Mouse (Mus musculus) intestine, embryonic 14.5 days (tissue): Measurements from ENCODE around the gene Slc38a6. TPM values are rescaled to one million over a fixed set of nuclear protein-coding genes. Genes with fewer than 3 reads are reported as not detected.

Source experiments
- ATAC-seq: fragments of 200-750 bp; cut with Nextera tagmentation; replicated peaks from 2 replicates; pipeline ENCODE4 v1.8.0; 2017; ENCODE audit warnings: low read depth, moderate number of reproducible peaks, moderate TSS enrichment, moderate library complexity; ENCODE audit not compliant: low FRiP score, low TSS enrichment
- DNase-seq: peaks from one replicate; pipeline ENCODE4 v3.0.0-alpha.2; 2018; ENCODE audit warnings: low spot score
- H3K27ac ChIP-seq: fragments of 300-500 bp; sonication (generic); 2 replicates; pipeline ENCODE4 v1.5.1; 2014; ENCODE audit warnings: low read depth, mild to moderate bottlenecking, control low read depth
- H3K27me3 ChIP-seq: fragments of 300-500 bp; sonication (generic); replicated peaks from 2 replicates; pipeline ENCODE4 v1.6.1; 2014; ENCODE audit warnings: low read length, control low read depth; ENCODE audit not compliant: control insufficient read depth, insufficient read depth
- H3K36me3 ChIP-seq: fragments of 300-500 bp; sonication (generic); 2 replicates; pipeline ENCODE4 v1.6.1; 2014; ENCODE audit warnings: low read length, control low read depth; ENCODE audit not compliant: control insufficient read depth, insufficient read depth
- H3K4me1 ChIP-seq: fragments of 300-500 bp; sonication (generic); replicated peaks from 2 replicates; pipeline ENCODE4 v1.6.1; 2014; ENCODE audit warnings: low read length, control low read depth, mixed read lengths; ENCODE audit not compliant: control insufficient read depth, insufficient read depth
- H3K4me2 ChIP-seq: fragments of 300-500 bp; sonication (generic); 2 replicates; pipeline ENCODE4 v1.6.1; 2014; ENCODE audit warnings: low read length
- H3K4me3 ChIP-seq: fragments of 300-500 bp; sonication (generic); 2 replicates; pipeline ENCODE4 v1.5.1; 2014; ENCODE audit warnings: low read depth, low read length, control low read depth, mixed read lengths
- H3K9ac ChIP-seq: fragments of 300-500 bp; sonication (generic); 2 replicates; pipeline ENCODE4 v1.6.1; 2014; ENCODE audit warnings: mild to moderate bottlenecking, low read length
- H3K9me3 ChIP-seq: fragments of 300-500 bp; sonication (generic); 2 replicates; pipeline ENCODE4 v1.6.1; 2016; ENCODE audit warnings: low read length, control low read depth; ENCODE audit not compliant: control insufficient read depth
- WGBS: fragments of 180-500 bp; shearing (Covaris S2); extraction: QIAGEN DNeasy Blood & Tissue Kit; methylation state at CpG from one replicate; pipeline ENCODE4 v1.1.7; 2014; 5-methylcytosine and 5-hydroxymethylcytosine counted together
- polyA plus RNA-seq: library from polyadenylated mRNA; unstranded; fragments of >200 nt; fragmentation: Nextera tagmentation; extraction: Ambion mirVana; gene quantifications from 2 replicates; pipeline ENCODE4 v1.2.1, GENCODE M21; 2014

Slc38a6 gene
- polyA plus RNA-seq, 1 experiment from 2014 or later = 9.6 TPM

DNA sequence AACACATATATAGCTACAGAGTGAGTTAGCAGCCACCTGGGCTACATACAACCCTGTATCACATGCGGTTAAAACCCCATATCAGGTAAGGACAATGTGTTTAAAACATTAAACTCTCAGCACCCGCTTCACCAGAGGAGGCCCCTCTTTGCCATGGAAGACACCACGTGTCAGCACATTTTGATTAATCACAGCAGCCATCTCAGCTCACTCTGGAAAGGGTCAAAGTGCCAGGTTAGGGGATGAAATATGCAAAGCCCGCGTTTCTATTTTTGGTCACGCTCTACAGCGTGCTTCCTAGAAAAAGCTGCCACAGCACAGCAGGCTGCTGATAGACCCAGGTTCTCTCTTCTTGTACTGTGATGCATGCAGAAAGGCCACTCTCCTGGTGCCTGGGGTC lies 94.9 kb downstream of the Slc38a6 start:
- Histone ChIP-seq H3K4me3 (no peak overlapping the region), H3K9ac (no peak overlapping the region), H3K27me3 (no peaks in the 10 kb centered on the region), H3K27ac (no peak overlapping the region), H3K4me2 (no peak overlapping the region), H3K36me3 (no peaks in the 10 kb centered on the region), H3K9me3 (no peaks in the 10 kb centered on the region), H3K4me1 (peaks cover 11% of the 10 kb centered on the region)
- DNase-seq (no peak), ATAC-seq (no peak)
- WGBS = 37% methylated on average over 7 of the region's 7 CpGs

DNA sequence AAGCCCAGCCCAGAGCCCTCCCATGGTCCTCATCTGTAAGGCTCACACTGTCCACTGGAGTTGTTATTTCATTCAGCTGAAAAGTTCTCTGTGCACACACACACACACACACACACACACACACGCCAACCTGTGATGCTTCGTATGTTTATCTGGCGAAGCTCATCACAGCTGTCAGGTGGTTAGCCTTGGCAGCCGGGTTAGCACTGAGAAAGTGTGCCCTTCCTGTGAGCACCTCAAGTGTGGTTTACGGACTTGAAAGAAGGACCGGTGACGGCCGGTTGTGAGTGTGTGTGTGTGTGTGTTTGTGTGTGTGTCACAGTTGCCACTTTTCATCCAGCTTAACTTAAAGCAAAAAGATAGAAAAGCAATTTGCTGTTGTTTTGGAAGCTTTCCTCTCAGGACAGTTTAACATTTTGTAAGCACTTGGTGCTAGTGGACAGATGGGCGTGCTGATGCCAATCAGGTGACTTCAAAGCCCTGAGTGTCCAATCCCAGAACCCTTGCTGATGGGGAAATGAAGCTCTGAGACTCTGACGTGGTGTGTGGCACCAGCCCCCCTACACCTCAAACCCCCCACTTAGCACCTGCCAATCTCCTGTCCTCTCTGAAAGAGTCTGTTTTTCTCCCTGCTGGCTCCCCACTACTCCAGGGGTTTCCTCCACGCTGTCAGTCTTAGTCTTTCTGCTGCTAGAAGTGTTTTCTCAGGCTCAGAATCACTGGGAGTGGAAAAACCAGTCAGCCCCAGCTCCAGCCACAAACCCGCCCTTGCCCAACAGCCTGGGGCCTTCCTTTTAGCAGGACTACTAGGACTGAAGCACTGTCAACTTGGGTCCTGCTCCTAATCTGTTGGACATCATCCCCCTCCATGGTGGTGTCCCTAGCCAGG lies 96.0 kb downstream of the Slc38a6 start:
- DNase-seq (no peak), ATAC-seq (no peak)
- no peaks in the 10 kb centered on the region for H3K36me3 ChIP-seq
- H3K4me1 ChIP-seq = peaks cover 11% of the 10 kb centered on the region
- no peak overlapping the region for H3K4me2 ChIP-seq
- 78% methylated on average over 12 of the region's 12 CpGs for WGBS
- H3K27ac ChIP-seq = no peak overlapping the region
- no peak overlapping the region for H3K4me3 ChIP-seq
- H3K9me3 ChIP-seq = no peaks in the 10 kb centered on the region
- H3K9ac ChIP-seq = no peak overlapping the region
- no peaks in the 10 kb centered on the region for H3K27me3 ChIP-seq

DNA sequence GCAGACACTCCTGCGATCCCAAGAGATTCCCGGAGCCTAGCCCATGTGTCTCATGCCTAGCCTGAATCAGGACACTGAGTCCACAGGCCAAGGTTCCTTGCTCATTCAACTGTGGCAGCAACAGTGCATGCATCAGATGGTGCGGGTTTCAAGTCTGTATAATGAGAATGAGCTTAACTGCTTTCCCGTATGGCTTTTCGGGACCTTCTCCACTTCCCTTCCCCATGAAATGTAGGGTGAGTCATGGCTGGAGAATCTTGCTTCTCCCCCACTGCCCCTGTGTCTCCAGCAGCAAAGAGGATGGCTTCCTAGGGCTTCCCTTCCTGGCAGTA lies 96.6 kb downstream of the Slc38a6 start:
- Histone ChIP-seq H3K27me3 (no peaks in the 10 kb centered on the region), H3K9ac (no peak overlapping the region), H3K4me2 (no peak overlapping the region), H3K27ac (no peak overlapping the region), H3K4me3 (no peak overlapping the region), H3K9me3 (no peaks in the 10 kb centered on the region), H3K4me1 (peaks cover 11% of the 10 kb centered on the region), H3K36me3 (no peaks in the 10 kb centered on the region)
- DNase-seq (no peak), ATAC-seq (no peak)
- 67% methylated on average over 5 of the region's 5 CpGs for WGBS

DNA sequence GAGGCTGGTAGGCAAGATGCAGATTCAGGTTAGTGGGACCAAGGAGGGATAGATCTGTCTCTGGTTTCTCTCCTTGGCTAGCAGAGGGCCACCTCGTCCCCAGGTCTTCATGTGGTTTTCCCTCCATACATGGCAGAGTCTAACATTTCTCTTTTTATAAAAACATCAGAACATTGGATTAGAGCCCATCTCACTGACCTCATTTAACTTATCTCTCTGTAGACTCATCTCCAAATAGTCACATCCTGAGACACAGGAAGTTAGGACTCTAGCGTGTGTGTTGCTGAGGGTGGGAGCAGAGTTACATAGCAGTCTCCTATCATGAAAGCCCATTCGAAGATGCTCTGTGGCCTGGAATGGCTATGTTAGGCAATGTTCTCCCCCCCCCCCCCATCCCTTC lies 97.3 kb downstream of the Slc38a6 start:
- WGBS = 79% methylated on average over 3 of the region's 3 CpGs
- H3K4me2 ChIP-seq = no peak overlapping the region
- no peak overlapping the region for H3K4me3 ChIP-seq
- H3K36me3 ChIP-seq = no peaks in the 10 kb centered on the region
- no peaks in the 10 kb centered on the region for H3K27me3 ChIP-seq
- no peaks in the 10 kb centered on the region for H3K9me3 ChIP-seq
- H3K4me1 ChIP-seq = peaks cover 11% of the 10 kb centered on the region
- ATAC-seq = no peak
- no peak overlapping the region for H3K9ac ChIP-seq
- no peak for DNase-seq
- no peak overlapping the region for H3K27ac ChIP-seq

DNA sequence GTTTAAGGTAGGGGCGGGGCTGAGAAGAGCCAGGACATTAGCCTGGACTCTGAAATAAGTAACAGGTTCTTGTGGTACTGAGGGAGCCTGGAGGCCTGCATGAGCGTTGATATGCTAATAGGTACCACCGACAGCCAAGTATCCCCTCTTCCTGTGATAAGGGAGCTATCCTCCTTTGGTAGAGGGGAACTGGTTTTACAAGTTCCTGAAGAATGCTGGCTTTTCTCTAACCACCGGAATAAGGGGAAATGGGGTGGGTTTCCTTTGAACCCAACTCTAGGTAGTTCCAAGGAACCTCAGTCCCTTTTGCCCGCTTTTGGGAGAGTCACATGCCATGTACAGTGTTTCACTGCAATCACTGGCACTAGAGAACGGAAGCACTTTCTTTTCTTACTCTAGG lies 98.2 kb downstream of the Slc38a6 start:
- peaks cover 11% of the 10 kb centered on the region for H3K4me1 ChIP-seq
- WGBS = 45% methylated on average over 6 of the region's 6 CpGs
- ATAC-seq (no peak), DNase-seq (no peak)
- no peak overlapping the region for H3K4me3 ChIP-seq
- no peak overlapping the region for H3K4me2 ChIP-seq
- H3K36me3 ChIP-seq = no peaks in the 10 kb centered on the region
- H3K27ac ChIP-seq = no peak overlapping the region
- no peak overlapping the region for H3K9ac ChIP-seq
- no peaks in the 10 kb centered on the region for H3K27me3 ChIP-seq
- H3K9me3 ChIP-seq = no peaks in the 10 kb centered on the region

DNA sequence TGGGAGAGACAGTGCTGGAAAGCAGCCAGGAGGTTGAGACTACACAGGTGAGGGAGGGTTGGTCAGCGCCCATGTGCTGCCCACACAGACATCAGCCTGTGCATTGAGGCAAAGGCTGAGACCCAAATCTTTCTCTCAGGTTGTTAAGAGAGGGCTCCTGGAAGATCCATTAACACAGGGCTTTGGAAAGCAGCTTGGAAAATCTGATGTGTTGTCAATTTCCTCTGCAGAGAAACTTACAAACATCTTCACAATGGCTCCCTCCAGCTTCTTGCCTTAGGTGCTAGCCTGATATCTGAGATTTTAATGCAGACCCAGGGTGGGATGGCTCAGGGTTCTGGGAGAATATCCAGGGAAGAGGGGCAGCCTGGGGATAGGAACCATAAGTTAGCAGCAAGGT lies 105.9 kb downstream of the Slc38a6 start:
- ATAC-seq = no peak
- Histone ChIP-seq H3K36me3 (no peaks in the 10 kb centered on the region), H3K27ac (no peak overlapping the region), H3K9me3 (no peaks in the 10 kb centered on the region), H3K9ac (no peak overlapping the region), H3K4me1 (peaks cover 6% of the 10 kb centered on the region; the same call in 1 of the 2 replicates), H3K27me3 (no peaks in the 10 kb centered on the region), H3K4me2 (no peak overlapping the region), H3K4me3 (no peak overlapping the region)
- no peak for DNase-seq
- WGBS = 87% methylated on average over 1 of the region's 1 CpGs

DNA sequence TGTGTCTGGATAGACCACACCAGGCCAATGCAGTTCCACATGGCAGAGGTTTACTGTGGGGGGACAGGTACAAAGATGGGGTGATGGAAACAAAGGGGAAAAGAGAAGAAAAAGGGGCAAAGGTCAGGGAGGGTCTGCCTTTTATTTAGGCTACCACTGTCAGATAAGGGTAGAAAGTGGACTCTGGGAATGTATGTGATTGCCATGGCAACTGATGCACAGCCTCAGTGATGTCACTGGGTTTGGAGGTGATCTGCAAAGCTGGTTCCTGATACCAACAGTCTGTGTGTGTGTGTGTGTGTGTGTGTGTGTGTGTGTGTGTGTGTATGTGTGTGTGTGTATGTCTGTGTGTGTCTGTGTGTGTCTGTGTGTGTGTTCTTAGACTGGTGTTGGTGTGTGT lies 106.4 kb downstream of the Slc38a6 start:
- no peak overlapping the region for H3K27ac ChIP-seq
- H3K27me3 ChIP-seq = no peaks in the 10 kb centered on the region
- H3K36me3 ChIP-seq = no peaks in the 10 kb centered on the region
- no peak overlapping the region for H3K4me2 ChIP-seq
- H3K9me3 ChIP-seq = no peaks in the 10 kb centered on the region
- H3K4me3 ChIP-seq = no peak overlapping the region
- DNase-seq = no peak
- no peak overlapping the region for H3K9ac ChIP-seq
- no peak for ATAC-seq
- H3K4me1 ChIP-seq = peaks cover 6% of the 10 kb centered on the region; the same call in 1 of the 2 replicates

DNA sequence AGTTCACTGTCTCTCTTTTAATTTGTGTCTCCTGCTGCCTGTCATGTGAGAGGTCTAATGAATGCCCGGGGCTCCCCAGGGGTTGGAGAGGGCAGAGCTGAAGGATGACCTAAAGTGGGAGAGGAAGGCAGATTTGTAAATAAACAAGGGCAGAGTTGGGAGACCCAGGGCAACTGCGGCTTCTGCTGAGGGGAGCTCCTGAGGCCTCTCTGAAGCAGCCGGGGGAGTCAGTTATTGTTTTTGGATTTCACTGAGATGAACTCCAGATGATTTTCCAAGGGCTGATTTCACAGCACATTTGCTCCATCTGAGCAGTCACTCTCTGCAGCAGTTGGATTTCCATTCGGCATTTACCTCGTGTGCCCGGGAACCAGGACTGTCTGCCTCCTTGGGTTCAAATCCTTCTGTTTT lies 107.3 kb downstream of the Slc38a6 start:
- Histone ChIP-seq H3K27me3 (no peaks in the 10 kb centered on the region), H3K9me3 (no peaks in the 10 kb centered on the region), H3K4me1 (peaks cover 6% of the 10 kb centered on the region; the same call in 1 of the 2 replicates), H3K4me3 (no peak overlapping the region), H3K4me2 (no peak overlapping the region), H3K36me3 (no peaks in the 10 kb centered on the region), H3K9ac (no peak overlapping the region), H3K27ac (no peak overlapping the region)
- DNase-seq (no peak), ATAC-seq (no peak)
- WGBS = 16% methylated on average over 6 of the region's 6 CpGs

DNA sequence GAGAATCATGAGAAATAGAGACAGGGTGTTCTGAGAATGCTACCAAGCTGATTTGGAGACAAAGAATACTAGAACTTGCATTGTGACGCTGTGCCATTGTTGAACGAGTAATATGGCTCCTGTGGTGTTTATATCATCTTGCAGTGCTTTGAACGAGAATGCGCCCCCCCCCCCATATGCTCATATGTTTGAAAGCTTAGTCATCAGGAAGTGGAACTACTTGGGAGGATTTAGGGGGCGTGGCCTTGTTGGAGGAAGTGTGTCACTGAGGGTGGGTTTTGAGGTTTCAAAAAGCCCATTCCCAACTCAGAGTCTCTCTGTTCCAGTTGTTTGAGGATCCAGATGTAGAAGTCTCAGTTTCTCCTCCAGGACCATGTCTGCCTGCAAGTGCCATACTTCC lies 108.0 kb downstream of the Slc38a6 start:
- WGBS = 84% methylated on average over 5 of the region's 5 CpGs
- ATAC-seq = no peak

More for the DNA sequence above, 108.0 kb downstream of the Slc38a6 start:
- Histone ChIP-seq H3K27ac (no peak overlapping the region), H3K27me3 (no peaks in the 10 kb centered on the region), H3K9me3 (no peaks in the 10 kb centered on the region), H3K4me1 (peaks cover 6% of the 10 kb centered on the region; the same call in 1 of the 2 replicates), H3K9ac (no peak overlapping the region), H3K36me3 (no peaks in the 10 kb centered on the region), H3K4me2 (no peak overlapping the region), H3K4me3 (no peak overlapping the region)
- no peak for DNase-seq
